Mouse (Mus musculus): ENCODE results near the gene Gm21822.
"Not testable (repeated sequence)": the region's sequence is repeated elsewhere in the genome, so short reads cannot be mapped to it uniquely, and the experiment has no call there.

Gm21822 gene

DNA sequence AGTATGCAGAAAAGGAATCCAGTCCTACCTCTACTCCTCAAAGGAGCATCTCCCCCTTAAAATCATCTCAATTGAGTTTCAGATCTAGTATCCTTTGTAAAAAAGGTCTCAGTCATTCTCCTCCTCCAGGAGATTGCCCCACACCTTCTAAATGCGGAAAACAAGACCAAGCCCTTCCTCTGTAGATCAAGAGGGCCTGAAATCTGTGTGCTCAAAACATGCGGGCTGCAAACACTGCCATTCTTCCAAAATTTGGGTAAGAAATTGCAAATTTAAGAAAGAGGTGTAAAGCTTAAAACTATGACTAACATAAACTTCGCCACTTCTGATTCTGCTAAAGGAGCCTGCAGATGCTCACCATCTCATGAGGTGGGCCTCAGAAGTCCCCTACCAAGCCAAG lies at the start of gene Gm21822:
Gene Gm21822, plus strand, starts transcription at position 301 of the 400 bp plus-strand sequence.
- DNase-seq, result not testable (repeated sequence)

Measured in heart, adult 11 months (tissue).